Mouse (Mus musculus): ENCODE results near the gene Slc30a9.

DNA sequence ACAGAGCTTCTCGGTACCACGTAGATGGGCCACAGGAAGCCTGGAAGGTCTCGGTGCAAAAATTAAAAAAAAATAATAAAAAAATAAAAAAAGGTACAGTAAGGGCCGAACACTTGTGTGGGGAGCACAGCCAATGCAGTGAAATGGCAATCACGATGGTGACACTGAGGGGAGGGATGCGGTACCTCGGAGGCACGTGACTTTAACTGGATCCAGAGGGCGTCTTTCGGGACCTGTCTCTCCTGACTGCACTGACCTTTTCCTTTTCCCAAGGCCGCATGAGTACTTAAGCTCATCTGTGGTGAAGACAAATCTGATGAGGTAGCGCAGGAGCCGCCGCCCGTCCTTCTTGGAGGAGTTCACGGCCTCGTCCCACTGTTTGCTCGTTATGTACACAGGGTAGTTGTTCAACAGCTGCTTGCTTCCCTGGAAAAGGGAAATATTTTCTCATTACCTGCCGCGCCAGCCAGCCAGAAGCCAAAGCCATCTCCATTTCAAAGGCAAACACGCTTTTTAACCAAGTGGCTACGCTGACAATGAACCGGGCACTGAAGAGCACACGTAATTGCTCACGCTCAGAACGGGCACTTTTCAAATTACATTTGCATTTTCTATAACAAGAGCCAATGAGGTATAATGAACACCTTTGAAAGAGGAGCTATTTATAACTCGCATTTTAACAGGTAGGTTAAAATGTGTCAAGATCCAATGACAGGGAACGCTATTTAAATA is 93.3 kb downstream of the Slc30a9 start:
- TF ChIP-seq CTCF (IDR thresholded peaks at IDR 0.05; ENCODE audit: low read depth) (no peak), EP300 (optimal IDR thresholded peaks at IDR 0.05) (no peak)
